Comparison of ENCODE assay signal across 17 mouse cellular contexts in the genomic region with DNA sequence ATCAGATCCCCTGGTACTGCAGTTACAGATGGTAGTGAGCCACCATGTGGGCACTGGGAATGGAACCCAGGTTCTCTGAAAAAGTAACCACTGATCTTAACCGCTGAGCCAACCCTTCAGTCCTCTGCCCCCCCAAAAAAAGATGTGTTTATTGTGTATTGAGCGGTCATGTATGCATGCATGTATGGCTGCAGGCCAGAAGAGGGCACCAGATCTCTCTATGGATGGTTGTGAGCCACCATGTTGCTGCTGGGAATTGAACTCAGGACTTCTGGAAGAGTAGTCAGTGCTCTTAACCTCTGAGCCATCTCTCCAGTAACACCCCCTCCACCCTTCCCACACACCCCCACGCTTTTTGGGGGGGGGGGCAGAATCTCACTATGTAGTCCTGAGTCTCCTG. TPM values are rescaled to one million over a fixed set of nuclear protein-coding genes. Genes with fewer than 3 reads are reported as not detected.
DNase-seq lines count a peak whose midpoint lies in the region; ATAC-seq and TF ChIP-seq lines count a peak whose summit lies in the region.
"Had no signal": no experiment of that assay in that cellular context is flagged by ENCODE, and none has a peak within 500 bp of the region (broad histone marks: within the 10 kb centered on the region; RNA-seq: fewer than 3 reads in every experiment).

No protein-coding gene starts in this region.

- H3K27me3 ChIP-seq in forebrain, postnatal 0 days (ENCODE audit: insufficient read depth, low read length), result no peaks in the 10 kb centered on the region
- no peaks in the 10 kb centered on the region for H3K27me3 ChIP-seq in forebrain, embryonic 13.5 days

- peak; percentile 35 for TF ChIP-seq CTCF in forebrain, postnatal 0 days (IDR thresholded peaks at IDR 0.05; ENCODE audit: low read depth)
- TF ChIP-seq CTCF in left cerebral cortex, adult 2 months (IDR thresholded peaks at IDR 0.05), result peak; percentile 35

- H3K9ac ChIP-seq in forebrain, postnatal 0 days, result no peak overlapping the region
- no peak overlapping the region for H3K9ac ChIP-seq in forebrain, embryonic 13.5 days
- H3K9ac ChIP-seq: kidney, embryonic 15.5 days had no signal

- no peak overlapping the region for H3K4me2 ChIP-seq in forebrain, postnatal 0 days (ENCODE audit: low read depth)
- no peak overlapping the region for H3K4me2 ChIP-seq in forebrain, embryonic 13.5 days
- H3K4me2 ChIP-seq: kidney, embryonic 15.5 days; midbrain, embryonic 11.5 days had no signal

- no peaks in the 10 kb centered on the region for H3K4me1 ChIP-seq in forebrain, postnatal 0 days (ENCODE audit: insufficient read depth)
- H3K4me1 ChIP-seq in forebrain, embryonic 13.5 days, result peaks cover 28% of the 10 kb centered on the region

- no peak overlapping the region for H3K4me3 ChIP-seq in forebrain, postnatal 0 days (ENCODE audit: low read depth, low read length)
- H3K4me3 ChIP-seq in forebrain, embryonic 13.5 days, result no peak overlapping the region
- H3K4me3 ChIP-seq in left cerebral cortex, adult 2 months, result no peak overlapping the region
- H3K4me3 ChIP-seq: kidney, embryonic 15.5 days had no signal

- no peak for ATAC-seq in forebrain, postnatal 0 days
- ATAC-seq in forebrain, embryonic 13.5 days, result no peak

- WGBS in forebrain, postnatal 0 days, result 88% methylated on average over 3 of the region's 3 CpGs
- whole genome bisulfite sequencing in forebrain, embryonic 13.5 days, result 90% methylated on average over 3 of the region's 3 CpGs

- H3K27ac ChIP-seq in forebrain, postnatal 0 days (ENCODE audit: low read depth, low read length), result no peak overlapping the region
- no peak overlapping the region for H3K27ac ChIP-seq in forebrain, embryonic 13.5 days
- no peak overlapping the region for H3K27ac ChIP-seq in left cerebral cortex, adult 2 months
- H3K27ac ChIP-seq: kidney, embryonic 15.5 days had no signal

- no peak for DNase-seq in forebrain, postnatal 0 days
- no peak for DNase-seq in left cerebral cortex, adult 2 months (ENCODE audit: extremely low spot score in 1 of 2, low spot score in 2 of 2)
- no peak for DNase-seq in left cerebral cortex, postnatal 25 days (ENCODE audit: low spot score in 2 of 2)
- peak; percentile 24 for DNase-seq in thymus, postnatal 14 days
- DNase-seq in thymus, postnatal 25 days, result no peak
- peak; percentile 49 for DNase-seq in thymus, postnatal 4 days
- no peak for DNase-seq in cerebellum, postnatal 25 days
- DNase-seq: adrenal gland, postnatal 14 days; cerebellum, adult 11 months; layer of hippocampus, adult 9-11 months; left cerebral cortex, postnatal 4 days had no signal

- H3K36me3 ChIP-seq in forebrain, postnatal 0 days (ENCODE audit: insufficient read depth), result peaks cover 69% of the 10 kb centered on the region
- peaks cover 63% of the 10 kb centered on the region for H3K36me3 ChIP-seq in forebrain, embryonic 13.5 days (ENCODE audit: poor library complexity, severe bottlenecking)

- H3K9me3 ChIP-seq in forebrain, postnatal 0 days (ENCODE audit: low read length), result no peaks in the 10 kb centered on the region
- H3K9me3 ChIP-seq in forebrain, embryonic 13.5 days (replicated peaks), result no peaks in the 10 kb centered on the region
- H3K9me3 ChIP-seq: kidney, embryonic 15.5 days had no signal

- intact Hi-C loops in left cerebral cortex, adult 2 months (cut with DNase I), result no loop called here
- intact Hi-C loops in left cerebral cortex, postnatal 25 days (cut with DNase I), result no loop called here

RNA-seq across cellular contexts. Expression of gene Gm10277, which starts 47.6 kb away (rescaled TPM):
- total RNA-seq in forebrain, postnatal 0 days (2014; rRNA removed), result not detected in 2 replicates
- 0.29 TPM in 1 of 2 replicates, not detected in the other for polyA plus RNA-seq in forebrain, postnatal 0 days (2015; fragmentation: Nextera tagmentation; extraction: Ambion mirVana)
- 2.9 and 3.2 TPM in 2 replicates for polyA plus RNA-seq in forebrain, embryonic 13.5 days (2015; fragmentation: Nextera tagmentation; extraction: Ambion mirVana)
- not detected for total RNA-seq in left cerebral cortex, adult 2 months (2021)
- total RNA-seq in left cerebral cortex, postnatal 25 days (2021), result not detected
- total RNA-seq: adrenal gland, postnatal 14 days; hematopoietic stem cell, adult 5-6 weeks; left cerebral cortex, postnatal 4 days had no signal
- polyA plus RNA-seq: spleen, adult 2 months had no signal

RNA-seq across cellular contexts. Expression of gene Pipox, which starts 58.8 kb away (rescaled TPM):
- 3.8 and 6.8 TPM in 2 replicates for total RNA-seq in forebrain, postnatal 0 days (2014; rRNA removed)
- polyA plus RNA-seq in forebrain, postnatal 0 days (2015; fragmentation: Nextera tagmentation; extraction: Ambion mirVana), result 3.7 and 4.2 TPM in 2 replicates
- polyA plus RNA-seq in forebrain, embryonic 13.5 days (2015; fragmentation: Nextera tagmentation; extraction: Ambion mirVana), result 12.7 and 15.1 TPM in 2 replicates
- total RNA-seq in left cerebral cortex, adult 2 months (2021), result 1 to 10 TPM in 1 of 2 experiments, under 1 TPM in 1; 0.70 to 1.3 TPM
- under 1 TPM; 0.69 to 0.96 TPM for total RNA-seq in left cerebral cortex, postnatal 25 days (2021)
- total RNA-seq: hematopoietic stem cell, adult 5-6 weeks had no signal
- polyA plus RNA-seq: C2C12 had no signal

Comparison
In these comparisons a context has a peak if more than half of its experiments do, and no peak if none do; other contexts are left out.
1. DNase-seq: peak in thymus, postnatal 14 days (single experiment) and thymus, postnatal 4 days (single experiment); none in forebrain, postnatal 0 days (single experiment), left cerebral cortex, adult 2 months (0 of 2), left cerebral cortex, postnatal 25 days (0 of 2), thymus, postnatal 25 days (single experiment) and cerebellum, postnatal 25 days (0 of 2).